Mouse (Mus musculus) midbrain, embryonic 16.5 days (tissue): ENCODE results near the gene Etl4. TPM values are rescaled to one million over a fixed set of nuclear protein-coding genes. Genes with fewer than 3 reads are reported as not detected.

Source experiments
- ATAC-seq: fragments of 200-750 bp; cut with Nextera tagmentation; 2 replicates; pipeline ENCODE4 v1.8.0; 2017; ENCODE audit warnings: moderate TSS enrichment
- H3K27ac ChIP-seq: fragments of 300-500 bp; sonication (generic); 2 replicates; pipeline ENCODE4 v1.5.1; 2014; ENCODE audit warnings: mild to moderate bottlenecking, low read length, mixed read lengths
- H3K27me3 ChIP-seq: fragments of 300-500 bp; sonication (generic); 2 replicates; pipeline ENCODE4 v1.6.1; 2014; ENCODE audit warnings: low read depth, low read length, mixed read lengths; ENCODE audit not compliant: control insufficient read depth, insufficient read depth
- H3K36me3 ChIP-seq: fragments of 300-500 bp; sonication (generic); 2 replicates; pipeline ENCODE4 v1.6.1; 2014; ENCODE audit warnings: mild to moderate bottlenecking, low read length, moderate library complexity, mixed read lengths; ENCODE audit not compliant: control insufficient read depth, insufficient read depth
- H3K4me1 ChIP-seq: fragments of 300-500 bp; sonication (generic); 2 replicates; pipeline ENCODE4 v1.6.1; 2014; ENCODE audit warnings: mild to moderate bottlenecking, low read length, mixed read lengths; ENCODE audit not compliant: control insufficient read depth, insufficient read depth
- H3K4me2 ChIP-seq: fragments of 300-500 bp; sonication (generic); 2 replicates; pipeline ENCODE4 v1.6.1; 2014; ENCODE audit warnings: mild to moderate bottlenecking, low read length, mixed read lengths
- H3K4me3 ChIP-seq: fragments of 300-500 bp; sonication (generic); 2 replicates; pipeline ENCODE4 v1.5.1; 2014; ENCODE audit warnings: low read depth, mild to moderate bottlenecking, low read length, moderate library complexity, mixed read lengths
- H3K9ac ChIP-seq: fragments of 300-500 bp; sonication (generic); 2 replicates; pipeline ENCODE4 v1.6.1; 2014; ENCODE audit warnings: low read depth, low read length, mixed read lengths
- H3K9me3 ChIP-seq: fragments of 300-500 bp; sonication (generic); replicated peaks from 2 replicates; pipeline ENCODE4 v1.6.1; 2014; ENCODE audit warnings: mild to moderate bottlenecking, low read length, mixed read lengths; ENCODE audit not compliant: control insufficient read depth, poor library complexity, severe bottlenecking
- WGBS: fragments of 180-500 bp; shearing (Covaris S2); extraction: QIAGEN DNeasy Blood & Tissue Kit; methylation state at CpG from one replicate; pipeline ENCODE4 v1.1.7; 2014; 5-methylcytosine and 5-hydroxymethylcytosine counted together
- polyA plus RNA-seq: library from polyadenylated mRNA; unstranded; fragments of >200 nt; fragmentation: Nextera tagmentation; extraction: Ambion mirVana; gene quantifications from 2 replicates; pipeline ENCODE4 v1.2.1, GENCODE M21; 2015

Gene Etl4
- polyA plus RNA-seq, 1 experiment from 2014 or later = 4.9 TPM

DNA sequence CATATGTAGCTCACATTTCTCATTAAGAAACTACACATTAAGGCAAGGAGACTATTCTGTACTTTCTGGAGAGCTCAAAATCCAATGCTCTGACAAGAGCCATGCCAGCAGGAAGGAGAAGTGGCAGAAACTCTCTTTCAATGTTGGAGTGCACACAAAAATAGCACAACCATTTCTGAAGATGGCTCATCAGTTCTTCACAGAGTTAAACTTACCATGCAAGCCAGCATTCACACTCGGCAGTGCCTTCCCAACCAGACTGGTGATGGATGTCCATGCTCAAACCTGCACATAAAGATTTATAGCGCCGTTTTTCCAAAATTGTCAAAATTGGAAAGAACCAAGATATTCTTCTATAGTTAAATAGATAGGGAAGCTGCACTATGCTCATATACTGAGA lies 392.9 kb downstream of the Etl4 start:
- WGBS = 94% methylated on average over 3 of the region's 3 CpGs
- no peaks in the 10 kb centered on the region for H3K4me1 ChIP-seq
- no peak overlapping the region for H3K9ac ChIP-seq
- H3K36me3 ChIP-seq = no peaks in the 10 kb centered on the region
- no peaks in the 10 kb centered on the region for H3K9me3 ChIP-seq
- H3K4me3 ChIP-seq = no peak overlapping the region
- no peak overlapping the region for H3K27ac ChIP-seq
- H3K27me3 ChIP-seq = no peaks in the 10 kb centered on the region
- no peak overlapping the region for H3K4me2 ChIP-seq
- no peak for ATAC-seq

DNA sequence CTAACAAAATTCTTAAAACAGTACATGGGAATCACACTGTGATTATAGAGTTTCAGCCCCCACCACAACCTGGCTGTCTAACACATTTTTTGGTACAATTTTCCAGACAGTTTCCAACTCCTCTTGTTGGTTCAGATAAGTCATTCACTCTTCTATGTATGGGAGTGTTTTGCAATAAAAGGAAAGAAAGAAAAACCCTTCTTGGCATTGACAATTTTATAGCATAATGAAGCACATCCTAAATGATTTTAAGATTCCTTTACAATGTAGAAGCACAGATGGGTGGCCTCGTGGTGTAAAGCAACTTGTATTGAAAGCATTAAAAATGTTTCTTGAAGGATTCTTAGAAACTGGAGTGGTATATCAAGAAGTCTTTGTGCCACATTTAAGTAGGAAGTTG lies 415.4 kb downstream of the Etl4 start:
- no peak overlapping the region for H3K4me2 ChIP-seq
- H3K4me3 ChIP-seq = no peak overlapping the region
- no peaks in the 10 kb centered on the region for H3K27me3 ChIP-seq
- no peak for ATAC-seq
- H3K36me3 ChIP-seq = no peaks in the 10 kb centered on the region
- no peaks in the 10 kb centered on the region for H3K9me3 ChIP-seq
- 69% methylated on average over 1 of the region's 1 CpGs for whole genome bisulfite sequencing
- no peak overlapping the region for H3K9ac ChIP-seq
- H3K27ac ChIP-seq = no peak overlapping the region
- H3K4me1 ChIP-seq = no peaks in the 10 kb centered on the region

GRCm38 (mm10) chr2:20336176-20336575 lies 426.6 kb downstream of the Etl4 start:
- Histone ChIP-seq H3K9ac (no peak overlapping the region), H3K4me2 (no peak overlapping the region), H3K9me3 (no peaks in the 10 kb centered on the region), H3K4me1 (peaks cover 9% of the 10 kb centered on the region), H3K27me3 (no peaks in the 10 kb centered on the region), H3K27ac (no peak overlapping the region), H3K4me3 (no peak overlapping the region), H3K36me3 (no peaks in the 10 kb centered on the region)
- no peak for ATAC-seq
- WGBS = 85% methylated on average over 6 of the region's 6 CpGs

GRCm38 (mm10) chr2:20339016-20339734 lies 429.6 kb downstream of the Etl4 start:
- H3K36me3 ChIP-seq = no peaks in the 10 kb centered on the region
- no peak for ATAC-seq
- H3K27ac ChIP-seq = no peak overlapping the region
- no peaks in the 10 kb centered on the region for H3K9me3 ChIP-seq
- peak overlapping the region; percentile 50 for H3K4me2 ChIP-seq
- H3K9ac ChIP-seq = peak overlapping the region; percentile 45; the same call in 1 of the 2 replicates
- WGBS = 42% methylated on average over 7 of the region's 7 CpGs
- no peaks in the 10 kb centered on the region for H3K27me3 ChIP-seq
- H3K4me3 ChIP-seq = peak overlapping the region; percentile 19; the same call in 1 of the 2 replicates
- H3K4me1 ChIP-seq = peaks cover 9% of the 10 kb centered on the region

DNA sequence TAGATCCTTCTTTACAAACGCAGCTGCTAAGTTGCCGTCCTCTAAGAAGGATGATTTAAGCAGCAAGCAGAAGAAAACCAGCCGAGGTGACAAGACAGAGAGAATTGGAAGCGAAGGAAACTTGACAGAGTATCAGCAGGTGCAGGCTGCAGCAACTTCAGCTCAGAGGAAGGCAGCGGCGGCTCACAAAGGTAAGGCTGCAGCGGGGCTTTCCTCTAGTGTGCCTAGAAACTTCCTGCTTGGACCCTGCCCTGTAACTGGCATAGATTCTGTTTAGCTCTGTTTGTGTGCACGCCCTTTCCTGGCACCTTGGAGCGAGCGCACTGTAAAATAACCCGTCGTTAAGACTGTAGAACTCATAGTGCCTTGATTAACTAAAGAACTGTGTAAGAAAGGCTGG lies 430.3 kb downstream of the Etl4 start:
- H3K9me3 ChIP-seq = no peaks in the 10 kb centered on the region
- H3K27ac ChIP-seq = no peak overlapping the region
- 0 out of 2 replicates have a peak, but pooled peaks have one; percentile 39 for ATAC-seq
- peak overlapping the region; percentile 50 for H3K4me2 ChIP-seq
- peak overlapping the region; percentile 19 for H3K4me3 ChIP-seq
- no peaks in the 10 kb centered on the region for H3K36me3 ChIP-seq
- no peaks in the 10 kb centered on the region for H3K27me3 ChIP-seq
- H3K4me1 ChIP-seq = peaks cover 9% of the 10 kb centered on the region
- WGBS = 19% methylated on average over 12 of the region's 12 CpGs
- H3K9ac ChIP-seq = peak overlapping the region; percentile 45

- no peaks in the 10 kb centered on the region for H3K9me3 ChIP-seq
- H3K4me3 ChIP-seq = no peak overlapping the region
- H3K4me1 ChIP-seq = no peaks in the 10 kb centered on the region
- H3K4me2 ChIP-seq = no peak overlapping the region
- H3K36me3 ChIP-seq = no peaks in the 10 kb centered on the region
- WGBS = 77% methylated on average over 3 of the region's 3 CpGs
- no peak overlapping the region for H3K27ac ChIP-seq
- no peak for ATAC-seq
- H3K9ac ChIP-seq = no peak overlapping the region
- no peaks in the 10 kb centered on the region for H3K27me3 ChIP-seq
Measured at GRCm38 (mm10) chr2:20346873-20347272, 437.3 kb downstream of the Etl4 start.

DNA sequence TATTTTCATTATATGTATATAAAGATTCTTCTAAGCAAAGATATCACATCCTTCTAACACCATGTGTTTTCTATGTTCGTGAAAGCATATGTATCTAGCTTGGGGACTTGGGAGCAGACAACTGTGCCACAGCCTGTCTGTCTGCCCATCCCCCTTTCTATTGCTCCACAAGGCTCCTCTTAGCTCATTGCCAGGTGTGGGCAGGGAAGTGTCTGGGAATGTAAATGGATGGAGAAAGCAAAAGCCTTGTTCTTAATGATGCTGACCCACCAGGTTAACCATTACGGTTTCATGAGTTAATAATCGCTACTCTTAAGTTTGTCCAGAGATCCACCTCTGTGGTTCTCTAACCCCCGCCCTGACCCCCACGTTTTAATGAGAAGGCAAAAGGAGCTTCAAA lies 439.7 kb downstream of the Etl4 start:
- no peaks in the 10 kb centered on the region for H3K27me3 ChIP-seq
- H3K9ac ChIP-seq = no peak overlapping the region
- H3K4me2 ChIP-seq = no peak overlapping the region
- 85% methylated on average over 5 of the region's 5 CpGs for WGBS
- no peak for ATAC-seq
- no peaks in the 10 kb centered on the region for H3K36me3 ChIP-seq
- no peaks in the 10 kb centered on the region for H3K9me3 ChIP-seq
- H3K27ac ChIP-seq = no peak overlapping the region
- H3K4me3 ChIP-seq = no peak overlapping the region
- no peaks in the 10 kb centered on the region for H3K4me1 ChIP-seq

GRCm38 (mm10) chr2:20352796-20353195 lies 443.2 kb downstream of the Etl4 start:
- H3K9me3 ChIP-seq = no peaks in the 10 kb centered on the region
- no peak for ATAC-seq
- no peaks in the 10 kb centered on the region for H3K36me3 ChIP-seq
- no peaks in the 10 kb centered on the region for H3K27me3 ChIP-seq
- no peak overlapping the region for H3K27ac ChIP-seq
- H3K4me3 ChIP-seq = no peak overlapping the region
- no peaks in the 10 kb centered on the region for H3K4me1 ChIP-seq
- H3K4me2 ChIP-seq = no peak overlapping the region
- no peak overlapping the region for H3K9ac ChIP-seq

DNA sequence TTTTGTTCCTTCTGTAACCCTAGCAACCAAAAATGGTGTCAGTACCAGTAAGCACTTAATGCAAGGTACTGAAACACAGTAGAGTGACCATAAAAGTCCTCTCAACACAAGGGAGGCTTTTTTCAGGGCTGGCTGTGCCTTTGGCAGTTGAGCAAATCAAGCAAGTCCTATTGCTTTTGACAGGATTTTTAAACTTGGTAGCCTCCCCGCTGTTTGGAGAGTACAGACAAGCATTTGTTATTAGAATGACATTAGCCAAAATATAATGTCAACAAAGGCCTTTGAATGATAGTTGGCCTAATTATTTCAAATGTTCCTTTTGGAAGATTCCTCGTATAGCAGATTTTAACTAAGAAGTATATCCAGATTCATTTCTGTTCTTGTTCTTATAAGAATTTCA lies 467.4 kb downstream of the Etl4 start:
- 87% methylated on average over 2 of the region's 2 CpGs for WGBS
- ATAC-seq = no peak
- no peak overlapping the region for H3K9ac ChIP-seq
- no peaks in the 10 kb centered on the region for H3K27me3 ChIP-seq
- no peak overlapping the region for H3K4me2 ChIP-seq
- no peaks in the 10 kb centered on the region for H3K4me1 ChIP-seq
- H3K9me3 ChIP-seq = no peaks in the 10 kb centered on the region
- H3K27ac ChIP-seq = no peak overlapping the region
- H3K36me3 ChIP-seq = no peaks in the 10 kb centered on the region
- no peak overlapping the region for H3K4me3 ChIP-seq
